Mouse (Mus musculus) forebrain, embryonic 12.5 days (tissue): ENCODE data around the gene Slc26a1. TPM values are rescaled to one million over a fixed set of nuclear protein-coding genes. Genes with fewer than 3 reads are reported as not detected.

Experiments
- ATAC-seq: fragments of 200-750 bp; cut with Nextera tagmentation; 2 replicates; pipeline ENCODE4 v1.8.0; 2017; ENCODE audit warnings: moderate TSS enrichment; ENCODE audit not compliant: low FRiP score
- H3K27ac ChIP-seq: fragments of 300-500 bp; sonication (generic); 2 replicates; pipeline ENCODE4 v1.5.1; 2016; ENCODE audit warnings: mild to moderate bottlenecking
- H3K27me3 ChIP-seq: fragments of 300-500 bp; sonication (generic); 2 replicates; pipeline ENCODE4 v1.6.1; 2016; ENCODE audit warnings: mild to moderate bottlenecking
- H3K36me3 ChIP-seq: fragments of 300-500 bp; sonication (generic); replicated peaks from 2 replicates; pipeline ENCODE4 v1.6.1; 2016; ENCODE audit warnings: mild to moderate bottlenecking
- H3K4me1 ChIP-seq: fragments of 300-500 bp; sonication (generic); 2 replicates; pipeline ENCODE4 v1.6.1; 2016
- H3K4me2 ChIP-seq: fragments of 300-500 bp; sonication (generic); 2 replicates; pipeline ENCODE4 v1.6.1; 2016; ENCODE audit warnings: mild to moderate bottlenecking, moderate library complexity
- H3K4me3 ChIP-seq: fragments of 300-500 bp; sonication (generic); replicated peaks from 2 replicates; pipeline ENCODE4 v1.5.1; 2016; ENCODE audit warnings: mild to moderate bottlenecking
- H3K9ac ChIP-seq: fragments of 300-500 bp; sonication (generic); 2 replicates; pipeline ENCODE4 v1.6.1; 2016; ENCODE audit warnings: mild to moderate bottlenecking
- H3K9me3 ChIP-seq: fragments of 300-500 bp; sonication (generic); 2 replicates; pipeline ENCODE4 v1.6.1; 2016
- WGBS: fragments of 180-500 bp; shearing (Covaris S2); methylation state at CpG from one replicate; pipeline ENCODE4 v1.1.7; 2016; 5-methylcytosine and 5-hydroxymethylcytosine counted together
- polyA plus RNA-seq: library from polyadenylated mRNA; unstranded; fragments of >200 nt; fragmentation: Nextera tagmentation; extraction: Ambion mirVana; gene quantifications from 2 replicates; pipeline ENCODE4 v1.2.1, GENCODE M21; 2016

The Slc26a1 gene
- polyA plus RNA-seq = 1.2 TPM in 2 replicates

DNA sequence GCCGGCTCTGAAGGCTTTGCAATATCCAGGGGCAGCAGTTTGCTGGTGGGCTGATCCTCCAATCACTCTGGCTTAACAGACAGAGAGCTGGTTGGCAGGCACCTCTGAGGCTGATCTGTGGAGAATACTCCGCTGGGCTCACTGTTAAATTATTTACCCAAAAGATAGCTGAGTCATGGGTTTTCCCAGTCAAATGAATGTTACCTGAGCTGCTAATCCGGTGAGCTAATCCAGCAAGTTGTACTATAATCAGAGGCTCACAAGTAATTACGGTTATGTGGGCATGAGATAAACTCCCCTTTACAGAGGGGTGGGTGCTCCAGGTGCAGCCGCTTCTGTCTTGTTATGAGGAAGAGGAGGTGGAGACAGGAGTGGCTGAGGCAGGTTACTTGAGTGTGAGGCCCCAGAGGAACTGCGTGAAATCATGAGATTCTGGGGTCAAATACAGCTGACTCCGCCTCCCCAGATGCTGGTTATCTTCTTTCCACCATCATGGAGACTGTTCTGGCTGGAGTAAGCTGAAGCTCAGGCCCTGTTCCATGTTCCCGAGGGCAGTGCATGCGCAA, at the start of gene Slc26a1:
Slc26a1 (minus strand) TSS at position 319 of the 566 bp plus-strand sequence.
- peaks cover 20% of the 10 kb centered on the region for H3K4me1 ChIP-seq
- no peak within 1 kb of the TSS for H3K9ac ChIP-seq
- H3K4me2 ChIP-seq = no peak within 1 kb of the TSS
- H3K36me3 ChIP-seq = peaks cover 16% of the 10 kb centered on the region
- ATAC-seq = no peak
- H3K9me3 ChIP-seq = no peaks in the 10 kb centered on the region
- H3K27ac ChIP-seq = no peak within 1 kb of the TSS
- no peak within 1 kb of the TSS for H3K4me3 ChIP-seq
- no peaks in the 10 kb centered on the region for H3K27me3 ChIP-seq
- WGBS = 83% methylated on average over 9 of the region's 9 CpGs

DNA sequence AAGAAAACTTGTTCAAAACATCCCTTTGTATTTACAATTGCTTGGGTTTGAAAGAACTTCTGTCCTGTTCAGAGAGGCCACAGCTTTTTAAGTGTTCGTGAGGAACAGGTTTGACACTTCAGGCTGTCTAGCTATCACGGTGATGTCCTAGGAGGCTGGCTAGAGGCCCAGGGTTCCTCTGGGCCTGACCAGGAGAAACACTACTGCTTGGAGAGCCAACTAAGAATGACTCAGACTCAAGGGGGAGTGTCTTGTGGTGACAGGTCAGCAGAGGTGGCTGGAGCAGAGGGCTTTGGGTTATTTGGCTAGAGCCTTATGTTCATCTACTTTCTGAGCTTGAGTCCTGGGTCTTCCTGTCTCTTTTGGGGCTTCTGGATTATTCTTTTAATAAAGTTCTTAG, 48.6 kb upstream of the Slc26a1 start:
- Histone ChIP-seq H3K36me3 (no peaks in the 10 kb centered on the region), H3K4me1 (no peaks in the 10 kb centered on the region), H3K9me3 (no peaks in the 10 kb centered on the region), H3K4me2 (no peak overlapping the region), H3K4me3 (no peak overlapping the region), H3K27me3 (no peaks in the 10 kb centered on the region), H3K9ac (no peak overlapping the region), H3K27ac (no peak overlapping the region)
- no peak for ATAC-seq
- WGBS = 69% methylated on average over 2 of the region's 2 CpGs

DNA sequence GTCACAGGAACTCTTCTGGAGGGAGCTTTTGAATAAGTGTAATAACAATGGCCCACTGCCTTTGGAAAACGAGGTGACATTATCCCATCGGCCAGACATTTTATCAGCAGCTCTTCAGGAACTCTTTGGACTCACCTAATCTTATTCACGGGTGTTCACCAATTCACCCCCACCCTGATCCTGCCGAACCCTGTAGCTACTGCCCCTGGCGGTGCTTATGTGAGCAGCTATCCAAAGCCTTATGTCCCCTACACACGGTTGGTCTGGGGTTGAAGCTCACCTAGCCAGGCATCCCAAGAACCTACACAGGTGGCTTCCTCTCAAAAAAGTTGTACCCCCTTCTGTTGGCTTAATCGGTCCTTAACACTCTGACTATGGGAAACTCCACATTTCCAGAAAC, 44.4 kb upstream of the Slc26a1 start:
- Histone ChIP-seq H3K36me3 (no peaks in the 10 kb centered on the region), H3K27me3 (no peaks in the 10 kb centered on the region), H3K27ac (no peak overlapping the region), H3K9ac (no peak overlapping the region), H3K9me3 (no peaks in the 10 kb centered on the region), H3K4me3 (no peak overlapping the region), H3K4me2 (no peak overlapping the region), H3K4me1 (peaks cover 5% of the 10 kb centered on the region; the same call in 1 of the 2 replicates)
- WGBS = 63% methylated on average over 7 of the region's 7 CpGs
- no peak for ATAC-seq

DNA sequence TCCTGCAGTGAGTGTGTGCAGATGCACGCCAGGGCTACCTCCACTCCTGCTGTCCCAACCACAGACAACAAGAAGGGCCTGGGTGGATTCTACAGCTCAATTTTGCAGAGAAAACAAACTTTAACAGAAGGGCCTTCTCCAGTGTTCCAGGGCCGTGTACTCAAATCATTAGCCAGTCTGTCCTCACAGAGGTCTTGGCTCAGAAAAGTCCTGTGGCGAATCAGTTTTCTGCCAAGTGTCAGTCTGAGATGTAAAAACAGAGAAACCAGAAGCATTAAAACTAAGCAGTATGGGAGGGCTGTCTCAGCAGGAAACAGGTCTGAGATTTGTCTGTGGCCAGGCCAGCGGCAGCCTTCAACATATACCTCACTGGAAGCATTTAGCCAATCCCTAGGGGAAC, 42.7 kb upstream of the Slc26a1 start:
- no peak overlapping the region for H3K9ac ChIP-seq
- no peak overlapping the region for H3K4me2 ChIP-seq
- peaks cover 5% of the 10 kb centered on the region; the same call in 1 of the 2 replicates for H3K4me1 ChIP-seq
- H3K4me3 ChIP-seq = no peak overlapping the region
- H3K9me3 ChIP-seq = no peaks in the 10 kb centered on the region
- H3K27ac ChIP-seq = 0 out of 2 replicates have a peak overlapping the region, but pooled peaks have one; percentile 9
- 49% methylated on average over 4 of the region's 4 CpGs for WGBS
- H3K27me3 ChIP-seq = no peaks in the 10 kb centered on the region
- no peak for ATAC-seq
- no peaks in the 10 kb centered on the region for H3K36me3 ChIP-seq

DNA sequence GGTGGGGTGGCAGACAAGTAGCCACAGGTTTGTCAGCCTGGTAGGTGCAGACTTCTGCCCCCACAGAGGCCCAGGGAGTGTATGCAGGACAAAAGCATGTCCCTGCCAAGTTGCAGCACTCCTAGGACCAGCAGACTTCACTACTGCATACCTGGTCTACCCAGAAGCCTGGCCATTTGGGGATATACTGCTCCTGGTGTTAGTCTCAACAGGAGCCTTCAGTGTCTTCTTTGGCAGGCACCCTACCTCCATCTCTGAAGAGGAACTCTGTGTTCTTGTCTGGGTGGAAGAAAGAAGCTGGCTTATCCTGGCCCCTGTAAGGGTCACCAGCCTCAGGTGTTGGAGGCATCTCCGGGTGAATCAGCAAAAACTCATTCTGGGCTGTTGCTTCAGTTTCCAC, 40.6 kb upstream of the Slc26a1 start:
- H3K27ac ChIP-seq = no peak overlapping the region
- H3K9ac ChIP-seq = no peak overlapping the region
- WGBS = 88% methylated on average over 1 of the region's 1 CpGs
- H3K4me2 ChIP-seq = no peak overlapping the region
- peaks cover 5% of the 10 kb centered on the region; the same call in 1 of the 2 replicates for H3K4me1 ChIP-seq
- no peak overlapping the region for H3K4me3 ChIP-seq
- no peaks in the 10 kb centered on the region for H3K9me3 ChIP-seq
- no peaks in the 10 kb centered on the region for H3K36me3 ChIP-seq
- H3K27me3 ChIP-seq = no peaks in the 10 kb centered on the region
- no peak for ATAC-seq

DNA sequence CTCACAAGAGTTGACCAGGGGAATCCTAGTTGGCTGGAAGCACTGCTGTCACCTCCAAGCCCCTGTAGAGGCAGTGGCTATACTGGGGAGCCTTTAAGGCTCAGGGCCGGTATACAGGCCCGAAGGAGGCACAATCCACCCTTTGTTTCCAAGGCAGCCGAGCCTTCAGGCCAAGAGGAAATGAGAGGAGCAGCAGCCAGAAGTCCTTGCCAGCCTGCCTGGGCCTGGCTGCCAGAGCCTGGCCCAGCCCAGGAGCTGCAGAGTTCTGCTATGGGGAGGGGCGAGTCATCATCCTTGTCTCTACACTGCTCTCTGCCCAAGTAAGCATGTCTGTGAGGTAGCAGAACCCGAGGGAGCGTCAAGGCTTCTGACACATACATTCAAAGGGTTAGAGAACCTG, 38.8 kb upstream of the Slc26a1 start:
- Histone ChIP-seq H3K27ac (no peak overlapping the region), H3K4me3 (no peak overlapping the region), H3K4me2 (no peak overlapping the region), H3K27me3 (no peaks in the 10 kb centered on the region), H3K4me1 (peaks cover 5% of the 10 kb centered on the region; the same call in 1 of the 2 replicates), H3K36me3 (no peaks in the 10 kb centered on the region), H3K9me3 (no peaks in the 10 kb centered on the region), H3K9ac (no peak overlapping the region)
- no peak for ATAC-seq
- 58% methylated on average over 6 of the region's 6 CpGs for WGBS

DNA sequence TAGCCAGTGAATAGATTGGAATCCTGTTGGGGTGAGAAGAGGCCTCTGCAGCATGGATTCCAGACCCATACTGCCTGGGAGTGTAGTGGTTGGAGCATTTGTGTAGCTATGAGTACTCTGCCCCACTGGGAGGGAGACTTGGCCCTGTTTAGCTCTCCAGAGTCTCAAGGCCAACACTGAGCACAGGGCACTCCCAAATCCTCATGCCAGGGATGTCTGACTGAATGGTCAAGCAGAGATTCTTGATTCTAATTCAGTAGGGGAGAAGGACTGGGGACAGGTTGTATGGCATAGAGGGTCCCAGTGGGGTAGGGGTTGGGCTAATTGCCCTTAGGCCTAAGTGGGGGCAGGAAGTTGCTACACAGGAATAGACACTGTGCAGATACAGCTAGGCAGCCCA, 38.3 kb upstream of the Slc26a1 start:
- Histone ChIP-seq H3K9ac (no peak overlapping the region), H3K4me1 (peaks cover 5% of the 10 kb centered on the region; the same call in 1 of the 2 replicates), H3K27me3 (no peaks in the 10 kb centered on the region), H3K36me3 (no peaks in the 10 kb centered on the region), H3K4me2 (no peak overlapping the region), H3K27ac (no peak overlapping the region), H3K9me3 (no peaks in the 10 kb centered on the region), H3K4me3 (no peak overlapping the region)
- ATAC-seq = no peak

DNA sequence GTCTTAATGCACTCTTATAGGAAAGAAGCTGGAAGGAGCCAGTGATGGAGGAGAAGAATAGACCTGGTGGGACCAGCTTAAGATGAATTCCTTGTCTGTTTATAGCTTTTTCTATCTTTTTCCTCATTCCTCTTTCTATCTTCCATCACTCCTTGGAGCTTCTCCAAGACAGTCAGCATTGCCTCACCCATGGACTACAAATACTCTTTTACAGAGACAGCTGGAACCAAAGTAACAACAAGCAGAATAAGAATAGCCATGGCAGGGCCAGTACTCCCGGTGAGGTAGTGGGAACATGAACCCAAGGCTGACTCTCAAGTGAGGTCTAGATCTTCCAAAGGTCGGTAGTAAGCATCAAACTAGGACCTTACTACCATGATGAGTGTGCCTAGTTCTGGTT, 37.7 kb upstream of the Slc26a1 start:
- no peaks in the 10 kb centered on the region for H3K27me3 ChIP-seq
- no peak overlapping the region for H3K4me2 ChIP-seq
- no peak overlapping the region for H3K4me3 ChIP-seq
- ATAC-seq = no peak
- H3K4me1 ChIP-seq = peaks cover 5% of the 10 kb centered on the region; the same call in 1 of the 2 replicates
- H3K27ac ChIP-seq = no peak overlapping the region
- 86% methylated on average over 2 of the region's 2 CpGs for WGBS
- H3K36me3 ChIP-seq = 0 out of 2 replicates have a peak, but pooled peaks cover 3% of the 10 kb centered on the region
- H3K9ac ChIP-seq = no peak overlapping the region
- no peaks in the 10 kb centered on the region for H3K9me3 ChIP-seq

DNA sequence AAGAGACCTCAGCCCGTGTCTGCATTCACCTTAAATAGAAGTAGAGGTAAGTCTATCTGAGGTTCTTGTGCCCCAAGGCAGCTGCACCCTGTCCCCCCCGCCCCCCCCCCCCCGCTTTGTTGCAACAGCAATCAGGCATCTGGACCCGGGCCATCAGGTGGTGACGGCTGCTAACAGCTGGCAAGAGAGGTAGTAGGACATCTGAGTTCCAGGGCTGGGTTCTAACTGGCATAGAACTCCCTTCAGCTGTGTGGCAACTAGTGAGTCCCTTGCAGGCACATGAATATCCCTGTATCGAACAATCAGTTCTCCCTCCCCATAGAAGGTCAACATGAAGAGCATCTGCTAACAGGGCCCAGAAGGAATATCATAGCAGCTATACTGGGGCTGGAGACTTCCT, 36.6 kb upstream of the Slc26a1 start:
- Histone ChIP-seq H3K4me2 (no peak overlapping the region), H3K4me1 (no peaks in the 10 kb centered on the region), H3K27me3 (no peaks in the 10 kb centered on the region), H3K9me3 (no peaks in the 10 kb centered on the region), H3K9ac (no peak overlapping the region), H3K36me3 (0 out of 2 replicates have a peak, but pooled peaks cover 9% of the 10 kb centered on the region), H3K27ac (no peak overlapping the region), H3K4me3 (no peak overlapping the region)
- no peak for ATAC-seq
- 78% methylated on average over 6 of the region's 6 CpGs for WGBS

DNA sequence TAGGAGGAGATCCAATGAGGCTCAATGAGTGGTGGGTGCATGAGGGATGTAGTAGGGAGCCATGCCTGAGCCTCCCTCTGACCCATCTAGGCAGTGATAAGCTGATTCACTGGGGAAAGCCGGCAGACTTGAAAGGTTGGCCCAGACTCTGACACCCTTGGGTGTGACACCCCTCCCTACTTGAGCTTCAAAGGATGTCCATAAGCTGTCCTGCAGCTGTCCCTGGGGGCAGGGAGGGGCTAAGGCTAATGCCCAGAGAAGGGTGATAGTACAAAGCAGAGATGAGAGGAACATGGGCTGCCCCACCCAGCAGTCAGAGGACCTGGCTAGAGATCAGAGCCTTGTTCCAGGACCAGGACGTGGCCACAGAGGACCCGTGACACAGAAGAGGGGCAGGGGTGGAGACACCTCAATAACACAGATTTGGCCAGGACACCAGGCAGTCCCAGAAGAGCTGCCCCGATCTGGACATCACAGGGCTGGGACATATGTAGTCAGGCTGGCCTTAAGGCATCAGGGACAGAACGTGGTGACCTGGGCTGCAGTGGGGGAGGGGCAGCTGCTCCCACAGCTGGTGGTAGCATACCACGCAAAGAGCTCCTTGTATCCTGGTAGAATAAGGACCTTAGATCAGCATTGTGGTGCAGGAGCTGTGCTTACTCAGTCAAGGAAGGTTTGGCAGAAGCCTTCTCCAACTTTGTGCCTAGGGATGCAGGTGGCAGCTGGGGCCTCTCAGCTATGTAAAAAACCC, 33.8 kb upstream of the Slc26a1 start:
- WGBS = 66% methylated on average over 6 of the region's 6 CpGs
- Histone ChIP-seq H3K4me3 (no peak overlapping the region), H3K9ac (no peak overlapping the region), H3K36me3 (peaks cover 34% of the 10 kb centered on the region), H3K9me3 (no peaks in the 10 kb centered on the region), H3K4me2 (no peak overlapping the region), H3K27me3 (no peaks in the 10 kb centered on the region), H3K27ac (no peak overlapping the region), H3K4me1 (no peaks in the 10 kb centered on the region)
- no peak for ATAC-seq

DNA sequence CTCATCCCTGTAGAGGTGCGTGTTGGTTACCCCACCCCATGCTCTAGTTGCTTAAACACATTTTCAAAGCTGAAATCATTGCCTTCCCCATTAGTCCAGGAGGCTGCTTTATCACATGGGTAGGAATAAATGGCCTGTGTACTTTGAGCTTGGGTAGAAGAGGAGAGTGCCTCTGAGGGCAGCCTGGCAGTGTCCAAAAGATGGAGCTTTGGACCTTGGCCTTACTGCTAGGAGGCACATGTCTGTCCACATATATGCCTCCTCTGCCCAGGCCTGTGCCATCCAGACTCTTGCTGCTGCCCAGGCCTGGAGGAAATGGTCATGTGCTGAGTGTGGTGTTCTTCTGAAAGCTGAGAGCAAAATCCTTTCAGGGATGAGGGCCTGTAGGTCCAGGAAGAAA, 33.0 kb upstream of the Slc26a1 start:
- no peak overlapping the region for H3K4me3 ChIP-seq
- no peak overlapping the region for H3K9ac ChIP-seq
- H3K9me3 ChIP-seq = no peaks in the 10 kb centered on the region
- ATAC-seq = no peak
- no peak overlapping the region for H3K27ac ChIP-seq
- peaks cover 35% of the 10 kb centered on the region for H3K36me3 ChIP-seq
- 97% methylated on average over 1 of the region's 1 CpGs for WGBS
- no peaks in the 10 kb centered on the region for H3K27me3 ChIP-seq
- H3K4me2 ChIP-seq = no peak overlapping the region
- H3K4me1 ChIP-seq = no peaks in the 10 kb centered on the region

DNA sequence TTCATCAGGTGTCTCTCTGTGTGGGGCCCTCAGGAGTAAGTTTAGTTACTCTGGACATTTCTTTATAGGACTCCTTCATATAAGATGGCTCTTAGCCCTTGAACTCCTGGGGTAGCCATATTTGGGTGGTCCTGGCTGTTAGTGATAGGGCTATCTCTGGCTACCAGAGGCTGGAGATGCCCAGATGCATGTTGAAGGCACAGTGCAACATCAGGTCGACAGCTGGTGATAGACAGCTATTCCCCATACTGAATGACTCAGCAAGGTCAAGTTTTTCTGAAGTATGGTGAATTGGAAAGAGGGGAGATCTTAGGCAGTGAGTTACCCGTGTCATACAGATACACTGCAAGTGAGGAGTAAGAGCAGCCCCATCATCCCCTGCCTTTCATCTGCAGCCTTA, 32.4 kb upstream of the Slc26a1 start:
- Histone ChIP-seq H3K27me3 (no peaks in the 10 kb centered on the region), H3K27ac (no peak overlapping the region), H3K4me2 (no peak overlapping the region), H3K36me3 (peaks cover 40% of the 10 kb centered on the region), H3K4me1 (no peaks in the 10 kb centered on the region), H3K9me3 (no peaks in the 10 kb centered on the region), H3K9ac (no peak overlapping the region), H3K4me3 (no peak overlapping the region)
- 90% methylated on average over 2 of the region's 2 CpGs for WGBS
- no peak for ATAC-seq
